Mouse (Mus musculus): Measurements from ENCODE around the gene Yjefn3.

DNA sequence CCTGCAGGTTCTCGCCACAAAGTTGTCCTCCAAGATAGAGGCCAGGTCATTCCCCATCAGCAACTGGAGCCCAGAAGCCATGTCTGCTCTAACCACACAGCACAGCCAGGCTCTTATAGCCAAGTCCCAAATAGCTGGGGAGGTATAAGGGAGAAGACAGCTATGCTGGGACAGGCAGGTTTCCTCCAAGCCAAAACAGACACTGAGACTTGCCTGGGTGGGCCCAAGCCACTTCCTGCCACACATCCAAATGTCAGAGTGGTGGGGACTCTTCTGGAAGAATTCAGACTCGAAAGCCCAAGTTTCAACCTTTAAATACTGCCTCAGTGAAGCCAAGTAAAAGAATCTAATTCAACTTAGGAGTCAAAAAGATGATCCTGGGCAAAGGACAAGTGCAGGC lies 37.9 kb upstream of the Yjefn3 start:
- TF ChIP-seq CTCF (IDR thresholded peaks at IDR 0.05; ENCODE audit: low read depth) (no peak), EP300 (IDR thresholded peaks at IDR 0.05; ENCODE audit: low read depth) (no peak)
